Mouse (Mus musculus) heart, adult 2 months (tissue): ENCODE data around the gene Ufd1.
"Not testable (repeated sequence)": the region's sequence is repeated elsewhere in the genome, so short reads cannot be mapped to it uniquely, and the experiment has no call there.

Source experiments
- CTCF ChIP-seq: fragments of 200-600 bp; IDR thresholded peaks from 2 replicates; pipeline ENCODE4 v1.8.1; 2022; ENCODE audit warnings: antibody characterized with exemption, mild to moderate bottlenecking, moderate library complexity
- EP300 ChIP-seq: fragments of 200-500 bp; IDR thresholded peaks from 2 replicates; pipeline ENCODE4 v1.6.1; 2011; ENCODE audit warnings: low read depth, low read length, control low read depth; ENCODE audit not compliant: insufficient read depth
- POLR2A ChIP-seq: fragments of 200-500 bp; IDR thresholded peaks from 2 replicates; pipeline ENCODE4 v1.6.1; 2011; ENCODE audit warnings: mild to moderate bottlenecking, low read depth, low read length, control low read depth; ENCODE audit not compliant: insufficient read depth

- not testable (repeated sequence) for TF ChIP-seq CTCF, POLR2A, EP300
Measured at GRCm38 (mm10) chr16:18849521-18850190, 38.1 kb downstream of the Ufd1 start.
